Mouse (Mus musculus) left cerebral cortex, postnatal 25 days (tissue): ENCODE measurements at regions not wholly inside any gene's neighbourhood (a gene's known extent, or its start where the extent isn't known, plus 50 kb on each side); places are given as distances from the start of the nearest gene placed in this dataset.
A peak's percentile ranks its signal among the peaks of the same experiment; 100 is the strongest.

Experiments
- DNase-seq, 2 experiments: peaks; one replicate each; pipeline ENCODE4 v3.0.0; 2022; ENCODE audit warnings: low spot score in 2 of 2, mixed read lengths in 1 of 2
- intact Hi-C: fragments of 180-260 bp; cut with DNase I; formaldehyde crosslinking; loops from one replicate; pipeline ENCODE4 v1.15.1; 2025

- no peak for DNase-seq
- intact Hi-C loops, result no loop called here
Measured at GRCm38 (mm10) chr6:6657928-6658500, 79.6 kb upstream of the Sem1 start.

DNA sequence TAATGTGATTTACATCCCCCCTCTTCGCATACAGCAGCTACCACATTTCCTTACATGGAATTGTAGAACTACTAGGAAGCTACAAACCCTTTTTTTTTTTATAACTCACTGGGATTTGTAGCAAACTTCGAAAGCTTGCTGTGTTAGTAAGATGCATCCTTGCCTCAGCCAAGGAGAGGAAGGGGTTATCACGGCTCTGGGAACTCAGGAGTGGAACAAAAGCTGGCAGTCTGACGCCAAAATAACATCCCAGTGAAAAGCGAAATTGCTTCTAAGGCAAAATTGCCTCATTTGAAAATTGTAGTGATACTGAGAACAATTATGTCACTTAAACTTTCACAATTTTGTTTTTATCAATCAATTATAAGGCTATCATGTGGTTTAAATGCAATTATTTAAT is 81.6 kb upstream of the Sem1 start:
- intact Hi-C loops, result no loop called here
- no peak for DNase-seq

DNA sequence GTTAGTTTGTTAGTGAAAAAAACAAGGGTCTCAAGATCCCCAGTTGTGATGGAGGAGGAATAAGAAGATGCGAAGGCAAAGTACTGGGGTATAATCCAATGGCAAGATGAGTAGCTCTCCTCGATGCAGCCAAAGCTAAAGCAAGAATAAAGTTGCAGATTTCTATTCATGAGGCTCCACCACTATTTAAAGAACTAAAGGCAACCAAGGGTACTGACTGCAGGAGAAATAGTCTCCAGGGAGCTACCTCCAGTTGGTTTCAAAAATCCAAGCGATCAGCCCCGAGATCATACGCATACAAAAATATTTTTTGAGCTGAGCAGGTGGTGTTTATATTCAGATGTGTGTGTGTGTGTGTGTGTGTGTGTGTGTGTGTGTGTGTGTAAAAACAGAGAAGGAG is 88.3 kb upstream of the Sem1 start:
- DNase-seq, result peak in 1 of 2 experiments; percentile 33
- intact Hi-C loops, result no loop called here

DNA sequence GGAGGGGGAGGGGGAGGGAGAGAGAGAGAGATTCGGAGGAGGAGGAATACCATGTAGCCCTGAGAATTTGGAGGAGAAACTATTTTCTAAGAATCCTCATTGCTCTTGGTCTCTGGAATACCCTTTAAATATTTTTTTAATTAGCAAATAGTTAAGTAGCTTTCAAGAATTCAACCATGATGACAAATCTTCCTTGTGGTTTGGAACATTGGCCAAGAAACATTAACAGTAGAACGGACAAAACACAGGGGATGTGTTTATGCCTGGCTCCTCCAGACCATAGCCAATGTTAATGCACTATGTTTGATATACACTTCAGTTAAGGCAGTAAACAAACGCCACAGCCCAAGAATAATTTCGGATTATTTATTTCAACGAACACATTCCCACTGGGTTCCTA is 110.8 kb upstream of the Sem1 start:
- intact Hi-C loops, result loop anchor here (10.0 kb wide), 1 partner anchor 684 kb away; no protein-coding TSS in a partner anchor
- no peak for DNase-seq

DNA sequence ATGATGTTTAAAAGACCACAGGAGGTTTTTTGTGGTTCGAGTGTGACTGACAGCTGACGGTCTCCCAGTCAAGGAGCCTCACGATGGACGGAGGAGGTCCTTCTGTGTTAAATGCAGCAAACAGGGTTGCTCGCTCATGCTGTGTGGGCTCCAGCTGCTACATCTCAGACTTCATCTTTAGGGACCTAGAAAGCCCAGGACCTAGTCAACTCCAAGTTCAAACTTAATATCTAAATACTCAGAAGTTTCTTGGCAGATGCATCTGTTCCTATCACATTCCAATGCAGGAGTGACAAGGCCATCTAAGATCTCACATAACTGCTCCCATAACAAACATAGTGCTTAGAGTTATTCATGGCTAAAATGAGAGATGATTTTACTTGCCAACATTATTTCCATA is 111.7 kb upstream of the Sem1 start:
- intact Hi-C loops, result no loop called here
- DNase-seq, result no peak

GRCm38 (mm10) chr6:6692056-6692770 is 113.8 kb upstream of the Sem1 start:
- DNase-seq, result peak in 1 of 2 experiments; percentile 52
- intact Hi-C loops, result no loop called here

DNA sequence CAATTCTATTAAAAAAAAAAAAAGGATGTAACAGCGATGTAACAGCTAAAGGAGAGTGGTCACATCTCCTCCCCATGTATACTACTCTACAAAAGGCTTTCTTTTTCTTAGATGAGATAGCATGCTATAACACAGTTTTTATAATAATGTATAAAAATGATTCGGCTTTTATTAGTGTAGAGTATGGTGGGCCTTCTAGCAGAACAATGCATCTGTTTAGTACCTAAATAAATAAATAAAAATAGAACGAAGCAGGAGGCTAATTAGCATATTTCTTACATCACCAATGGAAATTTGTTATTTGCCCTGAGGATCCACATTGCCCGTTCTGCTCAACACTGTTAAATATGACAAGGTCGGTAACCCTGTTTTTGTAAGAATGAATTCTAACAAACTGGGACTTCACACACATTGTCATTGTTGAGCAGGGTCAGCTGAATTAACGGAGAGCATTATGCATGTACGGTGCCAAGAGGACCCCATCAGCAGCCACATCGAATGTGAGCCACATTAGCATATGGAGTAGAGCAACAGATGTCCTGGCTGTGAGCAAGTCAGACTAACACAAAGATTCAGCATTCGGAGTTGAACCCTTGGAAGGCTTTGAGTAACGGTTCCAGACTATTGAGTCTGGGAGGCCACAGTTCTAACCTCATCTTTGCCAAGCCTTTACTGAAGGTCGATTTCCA is 117.4 kb upstream of the Sem1 start:
- no peak for DNase-seq
- intact Hi-C loops, result no loop called here

DNA sequence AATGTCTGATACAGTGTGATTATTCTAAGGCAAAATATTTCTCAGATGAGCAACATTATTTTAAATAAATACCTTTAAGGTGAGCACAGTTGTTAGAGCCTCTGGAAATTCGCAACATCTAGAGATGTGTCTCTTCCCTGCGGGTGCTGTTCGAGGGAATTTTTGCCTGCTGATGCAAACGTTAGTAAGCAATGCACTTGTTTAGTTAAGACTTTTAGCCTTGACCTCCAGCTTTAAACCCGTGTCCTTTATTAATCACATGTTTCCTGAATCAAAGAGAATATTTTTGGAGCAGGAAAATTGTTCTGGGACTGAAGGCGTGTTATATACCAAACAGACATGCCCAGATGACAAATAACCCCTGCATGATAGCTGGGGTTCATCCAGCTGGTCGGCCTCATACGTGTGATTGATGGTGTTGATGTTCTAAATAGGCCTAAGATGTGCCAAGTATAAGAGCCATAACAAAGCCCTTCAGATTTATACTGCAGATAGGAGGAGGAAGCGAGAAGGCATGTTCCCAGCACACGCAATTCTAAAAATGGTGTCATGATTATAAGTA is 119.0 kb upstream of the Sem1 start:
- intact Hi-C loops, result no loop called here
- DNase-seq, result no peak

GRCm38 (mm10) chr6:6706729-6707128 is 128.3 kb upstream of the Sem1 start:
- intact Hi-C loops, result no loop called here
- no peak for DNase-seq

DNA sequence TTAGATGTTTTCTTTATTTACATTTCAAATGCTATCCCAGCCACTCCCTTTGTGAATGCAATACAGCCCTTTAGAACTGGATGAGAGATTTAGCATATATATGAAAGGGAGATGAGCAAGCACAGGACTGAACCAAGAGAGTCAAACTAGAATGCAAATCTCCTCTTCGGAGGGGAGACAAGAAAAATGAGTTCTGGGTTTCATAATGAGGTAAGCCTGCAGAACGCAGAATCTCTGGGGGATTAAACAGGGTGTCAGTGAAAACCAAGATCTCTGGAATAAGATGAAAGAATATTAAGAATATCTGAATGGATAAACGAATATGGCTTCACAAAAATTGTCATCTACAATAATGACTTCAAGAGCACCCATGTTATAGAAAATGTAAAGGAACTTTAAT is 130.6 kb upstream of the Sem1 start:
- no peak for DNase-seq
- intact Hi-C loops, result no loop called here

GRCm38 (mm10) chr6:6730259-6730658 is 132.9 kb upstream of the Dlx6 start:
- no peak for DNase-seq
- intact Hi-C loops, result no loop called here

DNA sequence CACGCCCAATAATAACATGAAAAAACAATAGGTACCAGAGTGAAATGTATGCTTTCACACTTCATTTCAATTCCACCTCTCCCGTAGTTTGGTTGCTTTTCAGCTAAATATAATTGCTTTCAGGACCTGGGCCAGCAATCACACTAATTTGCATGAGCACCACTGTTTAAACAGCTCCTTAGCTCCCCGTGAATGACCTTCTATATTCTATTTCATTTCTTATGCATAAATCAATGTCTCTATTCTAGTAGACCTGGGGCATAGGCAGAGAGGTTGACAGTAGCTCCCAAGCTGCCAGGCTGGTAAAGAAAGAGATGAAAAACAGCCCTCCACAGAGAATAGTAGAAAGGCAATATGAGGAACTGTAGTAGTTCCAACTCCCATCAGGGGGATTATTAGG is 117.7 kb upstream of the Dlx6 start:
- DNase-seq, result no peak
- intact Hi-C loops, result no loop called here

DNA sequence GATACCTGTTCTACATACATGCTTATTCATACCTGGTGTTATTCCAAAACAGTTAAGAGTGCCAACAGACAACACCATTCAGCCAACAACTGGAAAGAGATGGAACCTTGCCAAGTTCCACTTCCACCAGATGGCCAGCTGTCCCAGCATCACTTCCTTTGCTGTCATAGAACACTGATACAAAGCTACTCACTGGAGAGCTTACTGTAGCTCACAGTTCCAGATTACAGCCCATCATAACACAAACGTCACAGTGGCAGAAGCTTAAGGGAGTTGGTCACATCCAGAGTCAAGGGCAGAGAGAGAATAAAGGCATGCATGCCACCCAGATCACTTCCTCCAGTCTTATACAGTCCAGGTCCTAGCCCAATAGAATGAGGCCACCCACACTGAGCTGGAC is 84.0 kb upstream of the Dlx6 start:
- no peak for DNase-seq
- intact Hi-C loops, result no loop called here

DNA sequence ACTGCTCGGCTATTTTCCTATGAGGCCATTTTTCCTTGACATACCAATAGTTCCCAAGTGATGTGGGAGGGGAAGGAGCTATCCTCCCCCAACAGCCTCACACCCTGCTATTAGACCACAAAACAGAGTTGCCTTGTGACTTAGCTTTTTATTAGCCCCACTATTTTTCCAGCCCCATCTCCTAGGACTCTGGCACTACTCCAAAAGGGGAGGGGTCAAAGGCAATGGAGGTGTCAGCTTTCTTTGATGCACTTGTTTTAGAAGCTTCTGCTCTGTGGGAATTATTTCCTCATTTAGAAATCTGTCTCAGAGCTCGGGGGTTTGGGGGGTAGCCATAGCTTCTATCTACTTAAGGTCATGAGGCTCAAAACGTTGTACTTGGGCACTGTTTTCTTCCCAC is 81.6 kb upstream of the Dlx6 start:
- intact Hi-C loops, result no loop called here
- no peak for DNase-seq

DNA sequence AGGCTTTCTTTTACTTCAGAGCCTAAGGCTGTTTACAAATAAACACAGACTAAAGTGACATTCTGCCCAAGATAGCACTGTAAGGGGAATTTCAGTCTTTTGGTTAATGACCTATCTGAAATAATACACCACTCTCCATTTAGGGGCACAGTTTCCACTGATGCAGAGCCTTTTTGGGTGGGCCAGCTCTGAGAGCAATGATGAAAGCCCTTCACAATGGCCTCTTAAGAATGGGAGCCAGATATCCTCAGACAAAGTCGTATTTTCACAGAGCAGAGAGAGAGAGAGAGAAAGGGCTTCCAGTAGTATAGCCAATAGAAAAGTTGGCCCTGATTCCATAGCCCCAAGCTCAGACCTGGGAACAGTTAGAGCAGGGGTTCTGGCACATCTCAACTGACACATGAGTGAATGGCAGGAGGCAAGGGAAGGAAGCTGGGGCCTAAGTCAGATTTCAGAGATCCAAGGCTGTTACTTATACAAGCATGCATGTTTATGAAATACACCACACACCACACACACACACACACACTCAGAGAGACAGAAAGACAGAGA is 77.1 kb upstream of the Dlx6 start:
- intact Hi-C loops, result no loop called here

GRCm38 (mm10) chr6:6787490-6787889 is 75.6 kb upstream of the Dlx6 start:
- no peak for DNase-seq
- intact Hi-C loops, result no loop called here

More for the DNA sequence above, 77.1 kb upstream of the Dlx6 start:
- no peak for DNase-seq

DNA sequence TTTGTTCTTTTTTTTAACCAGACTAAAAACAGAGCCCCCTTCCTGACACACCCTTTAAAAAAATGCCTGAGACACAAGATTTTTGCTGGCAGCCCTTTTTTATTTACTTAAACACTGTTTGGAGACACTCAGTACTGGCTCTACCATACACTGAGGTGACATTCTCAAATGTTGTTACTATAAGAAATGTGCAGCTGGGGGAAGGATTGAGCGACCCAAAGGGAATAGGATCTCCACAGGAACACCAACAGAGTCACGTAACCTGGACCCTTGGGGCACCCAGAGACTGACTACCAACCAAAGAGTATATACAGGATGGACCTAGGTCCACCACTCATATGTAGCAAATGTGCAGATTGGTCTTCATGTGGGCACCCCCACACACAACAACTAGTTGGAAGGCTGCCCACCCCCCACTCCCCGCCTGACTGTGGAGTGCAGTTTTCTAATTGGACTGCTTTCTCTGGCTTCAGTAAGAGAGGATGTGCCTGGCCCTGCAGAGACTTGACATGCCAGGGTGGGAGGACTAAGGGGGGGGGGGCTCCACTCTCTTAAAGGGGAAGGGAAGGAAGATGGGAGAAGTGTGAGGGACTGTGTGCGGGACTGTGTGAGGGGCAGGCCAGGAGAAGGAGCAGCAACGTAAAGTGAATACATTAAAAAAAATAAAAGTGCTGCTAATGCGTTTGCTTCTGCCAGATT is 68.7 kb upstream of the Dlx6 start:
- intact Hi-C loops, result no loop called here

GRCm38 (mm10) chr6:6800377-6800776 is 62.8 kb upstream of the Dlx6 start:
- no peak for DNase-seq
- intact Hi-C loops, result no loop called here

More for the DNA sequence above, 68.7 kb upstream of the Dlx6 start:
- DNase-seq, result no peak

DNA sequence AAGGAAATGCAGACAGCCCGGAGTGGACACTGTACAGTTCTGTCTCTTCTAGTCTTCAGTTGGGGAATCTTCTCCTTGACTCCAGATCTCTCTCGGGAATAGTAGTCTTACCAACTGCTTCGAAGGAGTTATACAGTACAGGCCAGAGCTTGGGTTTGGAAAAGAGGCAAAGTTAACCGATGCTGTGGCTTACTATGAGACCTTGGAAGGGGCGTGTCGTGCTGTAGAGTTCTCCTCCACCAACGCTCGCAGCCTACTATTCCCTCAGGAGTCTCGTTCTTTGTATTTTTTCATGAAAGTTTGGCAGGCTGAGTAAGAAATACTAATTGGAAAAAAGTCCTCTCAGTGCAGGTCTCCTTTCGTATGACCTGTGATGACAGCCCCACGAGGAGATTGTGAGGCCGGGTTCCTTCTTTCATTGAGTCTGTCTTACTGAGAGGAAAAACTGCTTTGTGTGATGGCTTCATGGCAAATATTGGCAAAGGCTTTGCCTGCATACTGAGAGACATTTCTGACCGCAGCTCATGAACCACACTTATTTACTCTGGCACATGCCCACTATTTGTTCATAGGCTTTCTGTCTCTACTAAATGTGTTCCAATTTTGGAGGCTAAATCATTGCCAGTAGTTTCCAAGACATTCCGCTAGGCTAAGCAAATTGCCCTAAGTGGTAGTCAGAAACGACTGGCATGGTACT is 61.4 kb upstream of the Dlx6 start:
- intact Hi-C loops, result no loop called here
- DNase-seq, result no peak
